Mouse (Mus musculus) brain, embryonic 18.5 days (tissue): ENCODE measurements around the gene Nrip2.
A peak's percentile ranks its signal among the peaks of the same experiment; 100 is the strongest.

Source experiments
- DNase-seq: peaks from one replicate; pipeline ENCODE4 v3.0.0-alpha.2; 2012; ENCODE audit warnings: low read depth, low spot score

The Nrip2 gene

GRCm38 (mm10) chr6:128397574-128398261 lies 1.4 kb upstream of the Nrip2 start:
- no peak for DNase-seq

DNA sequence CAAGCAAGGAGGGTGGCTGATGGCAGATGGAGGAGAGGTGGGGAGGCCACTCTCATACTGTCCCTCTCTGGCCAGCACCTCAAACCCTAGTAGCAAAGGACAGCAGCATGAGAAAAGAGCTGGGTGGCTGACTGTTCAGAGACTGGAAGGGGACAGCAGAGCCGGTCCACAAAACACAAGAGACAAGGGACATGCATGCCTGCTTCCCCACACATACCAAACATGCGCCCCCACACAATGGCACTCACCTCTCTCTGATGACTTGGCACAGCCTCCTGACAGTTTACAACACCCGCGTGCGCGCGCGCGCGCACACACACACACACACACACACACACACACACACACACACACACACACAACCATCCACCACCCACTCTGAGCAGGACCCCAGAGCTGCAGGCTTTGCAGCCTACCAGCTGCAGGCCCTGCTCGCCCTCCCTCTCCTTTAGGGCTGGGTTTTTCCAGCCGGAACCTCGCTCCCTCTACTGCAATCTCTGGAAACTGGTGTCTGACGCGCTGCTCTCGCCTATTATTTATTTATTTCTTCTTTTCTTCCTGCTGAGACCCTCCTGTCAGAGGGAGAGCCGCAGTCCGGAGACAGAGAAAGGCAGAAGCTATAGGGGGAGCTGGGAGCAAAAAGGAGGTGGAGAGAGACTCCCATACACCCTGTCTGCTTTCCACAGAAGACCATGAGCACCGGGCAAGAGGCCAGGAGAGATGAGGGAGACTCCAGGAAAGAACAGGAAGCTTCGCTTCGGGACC lies 507 bp downstream of the Nrip2 start:
- peak; percentile 42 for DNase-seq

DNA sequence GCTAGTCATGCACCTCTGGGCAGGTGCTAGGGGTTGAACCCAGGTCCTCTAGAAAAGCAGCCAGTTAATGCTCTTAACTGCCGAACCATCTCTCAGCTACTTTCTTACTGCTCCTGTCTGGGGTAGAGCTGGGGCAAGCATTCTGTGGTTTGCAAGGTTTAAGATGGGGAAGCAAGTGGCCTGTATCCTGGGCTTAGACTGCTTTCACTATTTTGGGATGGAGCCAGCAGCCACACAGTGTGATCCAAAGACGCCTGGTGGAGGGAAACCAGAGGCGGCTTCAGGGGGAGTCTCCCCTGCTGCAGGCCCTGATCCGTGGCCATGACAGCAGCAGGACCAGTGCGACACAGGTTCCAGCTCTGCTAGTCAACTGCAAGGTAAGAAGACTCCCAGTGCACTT lies 5.6 kb downstream of the Nrip2 start:
- no peak for DNase-seq

DNA sequence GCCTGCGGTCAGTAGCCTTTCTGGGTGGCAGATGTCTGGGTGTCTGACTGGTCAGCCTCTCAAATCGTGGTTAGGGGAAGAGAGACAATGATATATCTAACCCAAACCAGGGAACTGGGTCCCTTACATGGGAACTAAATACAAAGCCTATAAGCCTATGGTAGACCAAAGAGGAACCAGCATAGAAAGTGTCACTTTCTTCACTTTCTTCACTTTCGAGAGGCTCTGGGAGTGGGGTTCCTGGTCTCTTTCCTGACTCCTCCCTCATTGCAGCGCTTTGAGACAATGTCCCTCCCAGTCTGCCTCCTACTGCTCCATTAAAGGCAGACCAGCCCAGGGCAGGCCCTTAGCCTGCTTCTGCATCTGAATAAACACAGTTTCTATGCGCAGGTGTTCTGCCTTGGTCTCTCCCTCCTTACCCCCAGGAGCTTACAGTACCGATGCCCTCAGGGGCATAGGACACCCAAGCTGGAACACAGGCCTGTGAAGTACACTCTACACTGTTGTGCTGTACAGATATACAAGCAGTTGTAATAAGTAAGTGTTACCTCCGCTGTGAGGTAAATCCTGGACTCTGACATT lies 9.5 kb downstream of the Nrip2 start:
- no peak for DNase-seq

- no peak for DNase-seq
Observed at GRCm38 (mm10) chr6:128410305-128410704, 11.2 kb downstream of the Nrip2 start.

GRCm38 (mm10) chr6:128411115-128411514 lies 12.0 kb downstream of the Nrip2 start:
- DNase-seq = peak; percentile 30

GRCm38 (mm10) chr6:128416169-128416568 lies 17.1 kb downstream of the Nrip2 start:
- no peak for DNase-seq

DNA sequence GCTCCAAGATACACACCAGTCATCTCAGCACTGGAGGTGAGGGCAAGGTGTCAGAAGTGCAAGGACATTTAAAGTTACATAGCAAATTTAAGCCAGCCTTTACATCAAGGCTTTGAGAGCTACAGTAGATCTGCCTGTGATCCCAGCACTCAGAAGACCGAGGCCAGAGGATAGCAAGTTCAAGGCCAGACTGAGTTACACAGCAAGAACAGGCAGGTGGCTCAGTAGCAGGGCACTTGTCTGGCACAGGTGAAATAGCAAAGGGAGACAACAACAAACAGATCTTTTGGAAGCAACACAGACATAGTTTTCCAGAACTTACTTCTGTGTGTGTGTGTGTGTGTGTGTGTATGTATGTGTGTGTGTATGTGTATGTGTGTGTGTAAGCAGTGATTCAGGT lies 19.0 kb downstream of the Nrip2 start:
- DNase-seq = no peak

DNA sequence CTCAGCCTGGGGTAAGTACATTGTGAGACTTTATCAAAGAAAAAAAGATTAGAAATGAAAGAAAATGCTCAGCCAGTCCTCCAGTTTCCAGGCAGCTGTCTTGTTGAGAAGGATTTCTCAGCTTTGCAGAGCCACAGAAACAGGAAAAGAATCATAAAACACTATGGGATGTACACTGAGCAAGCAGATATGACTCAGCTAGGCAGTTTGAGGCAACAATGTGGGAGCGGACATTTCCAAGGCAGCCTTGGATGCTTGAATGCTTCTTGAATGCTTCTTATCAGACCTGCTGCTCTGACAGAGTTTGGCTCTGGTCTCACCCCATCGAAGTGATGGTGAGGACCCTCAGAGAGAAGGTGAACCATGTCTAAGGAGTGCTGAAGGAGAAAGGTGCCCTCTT lies 21.9 kb downstream of the Nrip2 start:
- no peak for DNase-seq

DNA sequence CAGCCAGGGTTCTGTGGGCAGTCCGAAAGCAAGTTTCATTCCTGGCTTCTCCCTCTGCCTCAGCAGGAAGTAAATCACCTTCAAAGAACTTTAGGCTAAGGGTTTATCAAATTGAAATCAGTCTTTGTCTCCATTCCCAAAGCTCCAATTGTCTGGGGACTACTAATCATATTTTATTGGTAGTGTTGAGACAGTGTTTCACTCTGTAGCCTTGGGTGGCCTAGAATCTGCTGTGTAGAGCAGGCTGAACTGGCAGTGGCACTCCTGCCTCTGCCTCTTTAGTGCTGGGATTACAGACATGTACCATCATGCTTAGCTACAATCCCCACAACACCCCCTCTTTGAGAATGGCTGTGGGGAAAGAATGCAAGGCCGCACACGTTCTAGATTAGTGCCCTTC lies 22.4 kb downstream of the Nrip2 start:
- no peak for DNase-seq

DNA sequence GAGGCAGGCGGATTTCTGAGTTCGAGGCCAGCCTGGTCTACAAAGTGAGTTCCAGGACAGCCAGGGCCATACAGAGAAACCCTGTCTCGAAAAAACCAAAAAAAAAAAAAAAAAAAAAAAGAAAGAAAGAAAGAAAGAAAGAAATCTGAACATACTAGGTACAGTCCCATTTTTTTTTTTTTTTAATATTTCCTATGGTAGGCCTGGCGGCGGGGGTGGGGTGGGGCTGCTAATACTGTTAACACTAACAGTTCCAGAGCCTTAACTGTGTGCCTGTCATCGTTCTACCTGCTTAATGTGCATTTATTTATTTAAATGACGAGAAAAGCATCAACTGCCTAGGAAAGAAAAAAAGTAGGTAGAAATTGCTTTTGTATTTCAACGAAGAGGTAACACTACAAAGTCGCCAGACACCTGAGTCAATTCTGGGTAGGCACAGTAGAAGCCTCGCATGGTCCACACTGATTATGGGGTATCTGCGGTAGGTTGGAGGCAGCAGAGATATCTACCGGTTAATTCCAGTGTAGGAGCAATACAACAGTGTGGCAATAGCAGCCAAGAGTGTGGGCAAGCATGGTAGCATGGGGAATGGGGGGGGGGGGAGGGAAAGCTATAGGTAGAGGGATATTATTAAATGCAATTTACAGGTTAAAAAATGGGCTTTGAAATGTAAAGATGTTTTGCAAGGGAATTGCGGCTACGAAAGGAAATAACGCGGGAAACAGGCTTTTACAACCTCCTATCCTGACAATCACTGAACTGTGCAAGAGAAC lies 24.6 kb downstream of the Nrip2 start:
- DNase-seq = peak; percentile 6

- DNase-seq = peak; percentile 94
Observed at GRCm38 (mm10) chr6:128424269-128425019, 25.3 kb downstream of the Nrip2 start, which contains the start of gene Itfg2. Itfg2 (minus strand) TSS chr6:128424931.

DNA sequence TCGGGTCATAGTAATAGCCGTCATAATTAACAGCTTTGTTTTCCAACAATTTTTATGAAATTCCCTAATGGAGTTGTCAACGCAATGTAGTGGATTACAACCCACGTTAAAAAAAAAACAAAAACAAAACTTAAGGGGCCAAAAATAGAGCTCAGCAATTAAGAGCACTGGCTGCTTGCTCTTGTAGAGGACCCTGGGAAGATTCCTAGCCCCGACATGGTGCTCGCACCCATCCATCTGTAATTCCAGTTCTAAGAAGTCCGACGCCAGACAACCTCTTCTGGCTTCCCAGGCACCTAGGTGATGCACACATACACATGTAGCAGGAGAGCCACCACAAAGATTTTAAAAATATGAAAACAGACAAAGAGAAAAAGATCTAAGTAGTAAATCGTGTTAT lies 25.9 kb downstream of the Nrip2 start:
- no peak for DNase-seq

GRCm38 (mm10) chr6:128427571-128427970 lies 28.5 kb downstream of the Nrip2 start:
- no peak for DNase-seq

DNA sequence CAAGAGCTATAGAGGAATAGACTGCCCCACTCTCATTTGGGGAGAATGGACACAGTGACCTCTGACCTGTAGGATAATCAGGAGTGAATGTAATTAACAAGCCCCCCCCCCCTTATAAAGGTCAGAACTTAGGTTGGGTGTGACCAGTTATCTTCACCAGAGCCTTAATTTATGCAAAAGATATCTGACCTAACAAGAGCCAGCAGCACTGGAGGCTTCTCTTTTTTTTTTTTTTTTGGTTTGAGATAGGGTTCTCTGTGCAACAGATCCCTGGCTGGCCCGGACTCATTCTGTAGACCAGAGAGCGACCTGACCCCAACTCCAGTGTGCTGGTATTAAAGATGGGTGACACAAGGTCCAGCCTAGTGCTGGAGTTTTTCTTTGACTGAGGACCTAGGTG lies 30.2 kb downstream of the Nrip2 start:
- no peak for DNase-seq

GRCm38 (mm10) chr6:128429826-128430225 lies 30.7 kb downstream of the Nrip2 start:
- no peak for DNase-seq

DNA sequence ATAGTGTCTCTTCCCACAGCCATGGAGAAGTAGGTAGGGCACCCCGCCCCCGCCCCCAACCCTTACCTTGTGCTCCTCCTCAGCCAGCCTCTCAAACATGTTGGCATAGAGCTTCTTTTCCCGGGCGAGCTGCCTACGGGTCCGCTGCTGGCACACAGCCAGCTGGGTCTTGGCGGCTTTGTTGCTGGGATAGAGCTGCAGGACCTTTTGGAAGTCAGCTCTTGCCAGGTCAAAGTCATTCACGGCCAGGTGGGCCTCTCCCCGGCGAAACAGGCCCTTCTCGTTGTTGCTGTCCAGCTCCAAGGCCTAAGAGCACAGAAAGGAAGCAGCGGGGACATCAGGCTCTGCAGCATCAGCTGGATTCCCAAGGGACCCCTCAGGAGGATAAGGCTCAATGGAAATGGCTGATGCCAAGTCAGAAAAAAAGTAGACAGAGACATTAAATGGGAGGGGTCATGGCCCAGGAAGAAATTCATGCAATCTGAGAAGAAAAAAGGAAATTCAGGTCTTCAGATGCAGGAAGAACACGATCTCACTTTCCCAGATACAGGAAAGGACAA lies 33.3 kb downstream of the Nrip2 start:
- DNase-seq = no peak

DNA sequence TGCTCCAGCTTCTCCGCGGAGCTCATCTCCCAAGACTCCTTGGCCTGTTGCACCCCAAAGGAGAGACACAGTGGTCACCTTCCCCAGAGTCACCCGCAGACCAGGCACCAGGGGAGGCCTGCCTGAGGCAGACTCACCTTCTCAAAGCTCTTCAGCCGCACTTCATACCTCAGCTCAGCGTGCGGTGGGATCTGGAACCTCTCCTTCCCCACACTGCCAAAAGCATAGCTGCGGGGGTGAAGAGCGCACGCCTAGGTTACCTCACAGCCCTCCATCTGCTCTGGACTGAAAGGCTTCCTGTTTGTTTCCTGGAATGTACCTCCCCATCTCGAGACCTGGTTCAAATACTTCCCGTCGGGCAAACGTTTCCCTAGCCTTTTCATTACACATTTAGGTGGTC lies 34.5 kb downstream of the Nrip2 start:
- DNase-seq = no peak

DNA sequence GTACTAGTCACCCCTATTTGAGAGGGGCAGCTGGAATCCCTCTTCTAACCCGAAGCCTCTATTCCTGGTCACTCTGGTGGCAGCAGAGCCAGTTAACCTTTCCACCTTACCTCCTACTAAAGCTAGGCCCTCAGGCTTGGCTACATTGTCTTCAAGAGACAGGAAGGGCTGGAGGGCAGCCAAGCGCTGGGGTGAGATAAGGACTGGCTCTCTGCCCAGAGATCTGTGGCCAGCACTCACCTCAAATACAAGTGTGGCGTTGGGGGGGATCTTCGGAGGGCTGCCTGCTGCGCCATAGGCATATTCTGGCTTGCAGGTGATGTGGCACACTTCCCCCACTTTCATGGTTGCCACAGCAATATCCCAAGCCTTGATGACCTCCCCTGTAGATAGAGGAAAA lies 36.4 kb downstream of the Nrip2 start:
- no peak for DNase-seq

DNA sequence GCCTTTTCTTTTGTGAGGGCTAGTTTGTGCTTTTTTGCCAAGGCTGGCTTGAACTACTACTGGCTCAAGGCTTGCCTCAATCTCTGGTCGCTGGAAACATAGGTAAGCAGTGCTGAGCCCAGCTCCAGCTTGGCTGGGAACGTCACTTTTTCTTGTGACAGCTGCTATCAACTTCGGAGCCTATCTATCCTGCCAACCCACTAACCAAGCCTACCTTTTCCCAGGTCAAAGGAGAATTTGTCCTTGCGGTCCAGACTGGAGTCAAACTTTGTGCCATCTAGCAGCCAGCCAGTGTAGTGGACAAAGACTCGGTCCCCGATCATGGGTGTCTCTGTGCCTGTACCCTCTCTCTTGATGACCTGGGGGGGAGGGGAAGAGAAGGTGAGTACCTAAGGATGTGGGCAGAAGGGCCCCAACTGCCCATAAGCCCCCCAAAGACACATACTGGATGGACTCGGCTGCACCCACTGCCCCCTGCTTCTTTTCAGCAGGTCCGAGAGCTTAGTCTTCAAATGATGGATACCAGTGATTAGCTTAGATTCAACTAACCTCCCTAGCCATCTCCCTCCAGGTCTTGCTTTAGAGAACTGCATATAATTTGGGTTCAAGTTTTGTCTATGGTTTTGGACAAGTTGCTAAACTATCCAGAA lies 37.4 kb downstream of the Nrip2 start:
- no peak for DNase-seq

- DNase-seq = no peak
Observed at GRCm38 (mm10) chr6:128437288-128437687, 38.2 kb downstream of the Nrip2 start.
